Mouse (Mus musculus) monocyte, adult 59 days (primary cell): ENCODE data around the gene Vmn1r84. TPM values are rescaled to one million over a fixed set of nuclear protein-coding genes. Genes with fewer than 3 reads are reported as not detected.

Source experiments
- total RNA-seq, 2 experiments: library from RNA; stranded (reverse); gene quantifications; one replicate each; pipeline ENCODE4 v1.2.4; 2023

Vmn1r84 gene
- not detected for total RNA-seq

DNA sequence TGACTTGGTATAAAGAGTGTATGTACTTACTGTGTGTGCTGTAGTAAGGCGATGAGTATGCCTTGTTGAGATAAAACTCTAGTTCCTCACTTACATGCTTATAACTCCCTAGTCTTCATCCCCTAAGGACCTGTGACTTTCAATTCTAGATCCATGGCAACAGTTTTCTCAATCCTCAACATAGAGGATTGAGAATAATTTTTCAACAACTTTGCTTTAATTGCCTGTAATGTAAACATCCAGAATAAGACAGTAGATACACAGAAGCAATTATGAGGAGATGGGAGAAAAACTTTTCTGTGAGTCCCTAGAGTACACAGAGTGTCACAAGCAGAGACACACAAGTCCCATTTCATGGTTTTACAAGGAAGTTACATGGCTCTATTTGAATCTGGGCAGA lies at the start of gene Vmn1r84:
Gene Vmn1r84 (minus strand): TSS at position 101 of the 400 bp plus-strand sequence.

GRCm38 (mm10) chr7:12329381-12329780 lies 39.7 kb downstream of the Vmn1r84 start, which contains the start of gene Vmn1r83:
Gene Vmn1r83 (minus strand): TSS chr7:12329481.

Other genes with a start within 250 kb of the Vmn1r84 start
- gene Vmn1r78, start 219.0 kb downstream of the Vmn1r84 start, total RNA-seq: not detected
- not detected for gene Vmn1r79, start 198.0 kb downstream of the Vmn1r84 start, total RNA-seq
- not detected for gene Vmn1r80, start 180.0 kb downstream of the Vmn1r84 start, total RNA-seq
- not detected for gene Vmn1r81, start 101.0 kb downstream of the Vmn1r84 start, total RNA-seq
- not detected for gene Vmn1r82, start 68.8 kb downstream of the Vmn1r84 start, total RNA-seq
- gene Vmn1r83, start 39.8 kb downstream of the Vmn1r84 start, total RNA-seq: under 1 TPM in 1 of 2 experiments, not detected in 1; 0.18 TPM
- gene Zfp551, start 53.5 kb upstream of the Vmn1r84 start, total RNA-seq: under 1 TPM; 0.21 to 0.61 TPM
- 1 to 10 TPM; 2.9 to 4.4 TPM for gene Zfp606, start 109.0 kb upstream of the Vmn1r84 start, total RNA-seq
- gene 2900092C05Rik, start 143.2 kb upstream of the Vmn1r84 start, total RNA-seq: not detected
- under 1 TPM; 0.03 TPM for gene Vmn2r53, start 239.5 kb upstream of the Vmn1r84 start, total RNA-seq